Mouse (Mus musculus) spleen, adult 2 months (tissue): ENCODE measurements around the gene Fastk.

ENCODE experiments used
- CTCF ChIP-seq: fragments of 200-500 bp; IDR thresholded peaks from 2 replicates; pipeline ENCODE4 v1.5.1; 2011; ENCODE audit warnings: mild to moderate bottlenecking, inconsistent platforms; ENCODE audit not compliant: insufficient read depth, insufficient read length, insufficient replicate concordance; ENCODE audit errors: extremely low read depth
- POLR2A ChIP-seq: fragments of 200-500 bp; IDR thresholded peaks from 2 replicates; pipeline ENCODE4 v1.6.1; 2011; ENCODE audit warnings: low read depth, low read length, inconsistent platforms

DNA sequence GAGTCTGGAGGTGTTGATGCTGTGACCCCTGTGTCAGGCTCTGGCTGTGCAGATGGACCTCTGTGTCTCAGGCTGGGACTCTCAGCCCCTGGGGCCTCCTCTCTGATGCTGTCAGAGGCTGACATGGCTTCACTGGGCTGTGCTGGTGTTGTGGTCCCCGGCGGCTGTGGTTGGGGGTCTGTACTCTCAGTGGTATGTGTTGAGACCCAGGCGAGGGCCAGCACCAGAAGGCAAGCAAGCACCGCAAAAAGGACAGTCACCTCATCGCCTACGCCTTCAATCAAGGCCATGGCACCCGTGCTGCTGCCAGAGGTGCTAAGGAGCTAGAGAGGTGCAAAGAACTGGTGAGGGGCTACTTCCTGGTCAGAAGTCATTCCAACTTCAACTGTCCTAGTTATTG, 1.5 kb upstream of the Fastk start:
- TF ChIP-seq CTCF = no peak
- TF ChIP-seq POLR2A = no peak
